Mouse (Mus musculus) heart, adult 8-10 months (tissue): ENCODE results near the gene Ush2a. TPM values are rescaled to one million over a fixed set of nuclear protein-coding genes. Genes with fewer than 3 reads are reported as not detected.

Experiments
- DNase-seq: peaks from one replicate; pipeline ENCODE4 v3.0.0; 2022; ENCODE audit warnings: low spot score
- total RNA-seq, 4 experiments: library from RNA; stranded (reverse); gene quantifications; 2 replicates each; pipeline ENCODE4 v1.2.4; 2022

Ush2a gene
- total RNA-seq, 4 experiments from 2014 or later = 0.06 to 0.19 TPM; not detected in 2

GRCm38 (mm10) chr1:188859718-188860117 is 597.9 kb downstream of the Ush2a start:
- DNase-seq = no peak

- no peak for DNase-seq
Measured at GRCm38 (mm10) chr1:188865881-188866280, 604.1 kb downstream of the Ush2a start.

GRCm38 (mm10) chr1:188866515-188866914 is 604.7 kb downstream of the Ush2a start:
- no peak for DNase-seq

GRCm38 (mm10) chr1:188878531-188879055 is 616.8 kb downstream of the Ush2a start:
- no peak for DNase-seq

GRCm38 (mm10) chr1:188896906-188897551 is 635.2 kb downstream of the Ush2a start:
- no peak for DNase-seq

- DNase-seq = no peak
Measured at GRCm38 (mm10) chr1:188904091-188904490, 642.3 kb downstream of the Ush2a start.

GRCm38 (mm10) chr1:188906175-188906574 is 644.4 kb downstream of the Ush2a start:
- DNase-seq = no peak

GRCm38 (mm10) chr1:188910656-188911055 is 648.8 kb downstream of the Ush2a start:
- DNase-seq = no peak

GRCm38 (mm10) chr1:188919946-188920345 is 658.1 kb downstream of the Ush2a start:
- no peak for DNase-seq

- DNase-seq = no peak
Measured at GRCm38 (mm10) chr1:188937246-188937780, 675.5 kb downstream of the Ush2a start.

GRCm38 (mm10) chr1:188945326-188945725 is 683.5 kb downstream of the Ush2a start:
- DNase-seq = no peak

- DNase-seq = no peak
Measured at GRCm38 (mm10) chr1:188946849-188947248, 685.0 kb downstream of the Ush2a start.

GRCm38 (mm10) chr1:188947794-188948193 is 686.0 kb downstream of the Ush2a start:
- DNase-seq = no peak

- no peak for DNase-seq
Measured at GRCm38 (mm10) chr1:188948276-188948675, 686.5 kb downstream of the Ush2a start.

- no peak for DNase-seq
Measured at GRCm38 (mm10) chr1:188951091-188951490, 689.3 kb downstream of the Ush2a start.

- no peak for DNase-seq
Measured at GRCm38 (mm10) chr1:188952501-188952900, 690.7 kb downstream of the Ush2a start.

- no peak for DNase-seq
Measured at GRCm38 (mm10) chr1:188973078-188973477, 711.3 kb downstream of the Ush2a start.

- no peak for DNase-seq
Measured at GRCm38 (mm10) chr1:188973926-188974325, 712.1 kb downstream of the Ush2a start.

- DNase-seq = peak; percentile 38
Measured at GRCm38 (mm10) chr1:188980050-188980449, 718.2 kb downstream of the Ush2a start.

GRCm38 (mm10) chr1:188993218-188993617 is 731.4 kb downstream of the Ush2a start:
- DNase-seq = peak; percentile 12

- no peak for DNase-seq
Measured at GRCm38 (mm10) chr1:188997921-188998320, 736.1 kb downstream of the Ush2a start.

GRCm38 (mm10) chr1:188999981-189000380 is 738.2 kb downstream of the Ush2a start:
- no peak for DNase-seq

GRCm38 (mm10) chr1:189001815-189002214 is 740.0 kb downstream of the Ush2a start:
- DNase-seq = no peak
